Mouse (Mus musculus) forebrain, embryonic 11.5 days (tissue): ENCODE data around the gene Clec4d. TPM values are rescaled to one million over a fixed set of nuclear protein-coding genes. Genes with fewer than 3 reads are reported as not detected.

Experiments used
- ATAC-seq: fragments of 200-750 bp; cut with Nextera tagmentation; replicated peaks from 2 replicates; pipeline ENCODE4 v1.8.0; 2017; ENCODE audit warnings: moderate TSS enrichment; ENCODE audit not compliant: low FRiP score
- DNase-seq: peaks from one replicate; pipeline ENCODE4 v3.0.0-alpha.2; 2017; ENCODE audit warnings: low spot score
- H3K27ac ChIP-seq: fragments of 300-500 bp; sonication (generic); 2 replicates; pipeline ENCODE4 v1.5.1; 2014; ENCODE audit warnings: low read depth, low read length
- H3K27me3 ChIP-seq: fragments of 300-500 bp; sonication (generic); 2 replicates; pipeline ENCODE4 v1.6.1; 2014; ENCODE audit warnings: mild to moderate bottlenecking, low read length, mixed read lengths; ENCODE audit not compliant: control insufficient read depth, insufficient read depth
- H3K36me3 ChIP-seq: fragments of 300-500 bp; sonication (generic); 2 replicates; pipeline ENCODE4 v1.6.1; 2014; ENCODE audit warnings: mild to moderate bottlenecking, low read length, moderate library complexity, mixed read lengths; ENCODE audit not compliant: control insufficient read depth, insufficient read depth
- H3K4me1 ChIP-seq: fragments of 300-500 bp; sonication (generic); replicated peaks from 2 replicates; pipeline ENCODE4 v1.6.1; 2014; ENCODE audit warnings: low read length, mixed read lengths; ENCODE audit not compliant: control insufficient read depth, insufficient read depth
- H3K4me2 ChIP-seq: fragments of 300-500 bp; sonication (generic); 2 replicates; pipeline ENCODE4 v1.6.1; 2014; ENCODE audit warnings: low read depth, mild to moderate bottlenecking, low read length, moderate library complexity, mixed read lengths; ENCODE audit not compliant: severe bottlenecking
- H3K4me3 ChIP-seq: fragments of 300-500 bp; sonication (generic); 2 replicates; pipeline ENCODE4 v1.5.1; 2014; ENCODE audit warnings: low read depth, low read length
- H3K9ac ChIP-seq: fragments of 300-500 bp; sonication (generic); 2 replicates; pipeline ENCODE4 v1.6.1; 2014; ENCODE audit warnings: low read length
- H3K9me3 ChIP-seq: fragments of 300-500 bp; sonication (generic); 2 replicates; pipeline ENCODE4 v1.6.1; 2016; ENCODE audit warnings: low read length, mixed read lengths; ENCODE audit not compliant: control insufficient read depth
- WGBS: fragments of 180-500 bp; shearing (Covaris S2); extraction: QIAGEN DNeasy Blood & Tissue Kit; methylation state at CpG from one replicate; pipeline ENCODE4 v1.1.7; 2014; 5-methylcytosine and 5-hydroxymethylcytosine counted together
- polyA plus RNA-seq: library from polyadenylated mRNA; unstranded; fragments of >200 nt; fragmentation: Nextera tagmentation; extraction: Ambion mirVana; gene quantifications from 2 replicates; pipeline ENCODE4 v1.2.1, GENCODE M21; 2014

Gene Clec4d
- polyA plus RNA-seq, 1 experiment from 2014 or later: not detected

DNA sequence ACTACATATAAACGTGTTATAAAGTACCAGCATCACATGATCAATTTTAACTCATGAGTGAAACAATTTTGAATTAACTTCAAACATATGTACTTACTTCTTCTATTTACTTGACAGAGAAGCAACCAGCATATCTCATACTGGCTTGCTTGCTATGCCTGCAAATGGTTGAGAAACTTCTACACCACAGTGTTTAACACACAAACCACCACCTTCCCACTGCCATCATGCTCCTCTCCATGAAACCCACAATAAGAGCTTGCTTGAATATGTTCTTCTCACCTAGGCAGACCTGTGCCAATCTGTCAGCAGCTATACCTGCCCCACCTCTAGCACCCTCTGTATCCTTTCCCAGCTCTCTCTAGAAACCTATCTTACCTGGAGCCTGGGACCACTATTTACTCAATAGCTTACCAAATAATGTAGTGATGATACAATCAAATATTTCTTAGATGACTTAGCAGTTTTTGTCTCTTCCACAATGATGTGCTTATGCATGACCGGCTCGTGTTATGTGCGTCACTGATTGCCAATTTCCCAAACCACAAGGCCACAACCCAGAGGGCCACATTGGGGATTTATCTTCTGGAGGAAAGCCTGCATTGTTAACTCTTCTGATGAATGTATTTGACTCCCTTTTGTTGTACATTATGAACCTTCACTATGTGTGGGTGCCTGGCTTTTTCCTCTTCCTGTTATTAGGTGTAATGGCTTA, 1.9 kb upstream of the Clec4d start:
- ATAC-seq (no peak), DNase-seq (no peak)
- Histone ChIP-seq H3K9me3 (no peaks in the 10 kb centered on the region; the same call in 1 of the 2 replicates), H3K27me3 (no peaks in the 10 kb centered on the region), H3K9ac (no peak overlapping the region), H3K27ac (no peak overlapping the region), H3K4me2 (no peak overlapping the region), H3K36me3 (no peaks in the 10 kb centered on the region), H3K4me3 (no peak overlapping the region), H3K4me1 (no peaks in the 10 kb centered on the region)
- WGBS: 84% methylated on average over 4 of the region's 4 CpGs

DNA sequence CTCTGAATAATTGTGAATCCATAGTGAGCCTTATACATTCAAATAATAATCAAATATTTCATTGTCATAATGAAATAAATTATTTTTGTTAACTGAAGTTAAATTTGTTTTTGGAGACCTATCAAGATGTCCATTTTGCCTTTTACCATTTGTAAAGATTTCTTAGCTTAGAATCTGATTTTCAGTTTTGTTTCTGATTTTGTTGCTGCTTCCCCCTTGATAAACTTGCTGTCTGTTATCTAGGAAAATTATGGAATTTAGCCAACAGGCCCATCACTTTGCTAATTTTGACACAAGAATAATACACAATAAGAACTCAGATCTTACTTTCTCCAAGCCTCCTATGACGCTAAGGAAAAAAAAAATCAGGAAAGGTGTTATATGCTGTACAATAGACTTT, 1.0 kb upstream of the Clec4d start:
- no peak overlapping the region for H3K9ac ChIP-seq
- H3K27me3 ChIP-seq: no peaks in the 10 kb centered on the region
- WGBS: 85% methylated on average over 1 of the region's 1 CpGs
- no peak overlapping the region for H3K27ac ChIP-seq
- no peaks in the 10 kb centered on the region for H3K36me3 ChIP-seq
- ATAC-seq (no peak), DNase-seq (no peak)
- no peak overlapping the region for H3K4me2 ChIP-seq
- no peaks in the 10 kb centered on the region for H3K4me1 ChIP-seq
- no peak overlapping the region for H3K4me3 ChIP-seq
- no peaks in the 10 kb centered on the region; the same call in 1 of the 2 replicates for H3K9me3 ChIP-seq

DNA sequence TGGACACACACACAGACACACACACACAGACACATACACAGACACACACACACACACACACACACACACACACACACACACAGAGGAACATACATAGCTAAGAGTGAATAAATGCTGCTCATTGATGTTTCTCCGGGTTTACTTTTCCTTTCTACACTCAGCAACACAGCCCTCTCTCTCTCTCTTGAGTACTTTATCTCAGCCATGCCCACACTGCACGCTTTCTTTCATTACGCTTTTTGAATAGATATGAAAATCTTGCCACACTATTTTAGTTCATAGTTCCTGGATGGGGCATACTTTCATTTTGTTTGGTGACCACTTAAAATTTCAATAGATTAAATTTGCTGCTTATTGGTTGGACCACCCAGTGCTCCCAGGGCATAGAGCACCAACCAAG, 2.3 kb downstream of the Clec4d start:
- H3K4me2 ChIP-seq: no peak overlapping the region
- H3K9me3 ChIP-seq: no peaks in the 10 kb centered on the region
- no peaks in the 10 kb centered on the region for H3K36me3 ChIP-seq
- WGBS: 92% methylated on average over 3 of the region's 3 CpGs
- no peak overlapping the region for H3K4me3 ChIP-seq
- ATAC-seq (no peak), DNase-seq (no peak)
- H3K9ac ChIP-seq: no peak overlapping the region
- H3K4me1 ChIP-seq: no peaks in the 10 kb centered on the region
- H3K27me3 ChIP-seq: no peaks in the 10 kb centered on the region
- H3K27ac ChIP-seq: no peak overlapping the region

DNA sequence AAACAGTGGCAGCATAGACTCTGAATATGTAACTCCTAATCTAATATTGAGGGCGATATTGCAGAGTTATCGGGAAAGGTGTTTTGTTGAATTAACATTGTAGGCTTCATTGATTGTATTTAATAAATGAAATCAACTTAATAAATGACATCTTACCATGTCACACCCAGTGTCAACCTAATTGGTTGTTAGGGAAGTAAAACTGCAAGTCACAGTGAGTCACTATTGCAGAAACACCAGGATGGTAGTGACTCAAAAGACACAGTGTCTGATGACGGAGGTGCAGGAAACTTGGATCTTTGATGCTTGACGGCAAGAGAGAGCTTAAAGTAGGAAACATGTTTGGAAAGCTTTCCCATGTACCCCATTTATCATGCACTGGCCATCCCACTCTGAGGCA, 3.9 kb downstream of the Clec4d start:
- DNase-seq (no peak), ATAC-seq (no peak)
- Histone ChIP-seq H3K27me3 (no peaks in the 10 kb centered on the region), H3K4me3 (no peak overlapping the region), H3K9ac (no peak overlapping the region), H3K9me3 (no peaks in the 10 kb centered on the region), H3K27ac (no peak overlapping the region), H3K4me1 (no peaks in the 10 kb centered on the region), H3K4me2 (no peak overlapping the region), H3K36me3 (no peaks in the 10 kb centered on the region)
- WGBS: 96% methylated on average over 4 of the region's 4 CpGs

DNA sequence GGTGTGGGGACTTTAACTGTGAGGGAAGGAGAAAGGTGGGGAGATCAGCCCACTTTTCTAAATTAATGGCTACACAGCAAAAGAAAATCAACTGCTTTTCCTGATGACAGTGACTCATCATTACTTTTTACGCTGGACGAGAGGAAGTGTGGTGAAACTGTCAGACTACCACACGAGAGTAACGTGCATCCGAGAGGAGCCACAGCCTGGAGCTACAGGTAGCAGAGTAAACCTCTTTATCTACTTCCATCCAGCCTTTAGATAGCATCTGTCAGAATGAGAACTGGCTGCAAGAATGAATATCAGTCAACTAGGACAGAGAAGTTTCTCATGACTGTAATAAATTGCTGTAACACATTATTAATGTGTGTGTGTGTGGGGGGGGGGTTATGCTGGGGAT, 5.0 kb downstream of the Clec4d start:
- no peaks in the 10 kb centered on the region for H3K4me1 ChIP-seq
- no peak overlapping the region for H3K4me3 ChIP-seq
- 90% methylated on average over 5 of the region's 5 CpGs for WGBS
- no peaks in the 10 kb centered on the region for H3K36me3 ChIP-seq
- ATAC-seq (no peak), DNase-seq (no peak)
- no peaks in the 10 kb centered on the region for H3K27me3 ChIP-seq
- no peak overlapping the region for H3K4me2 ChIP-seq
- H3K27ac ChIP-seq: no peak overlapping the region
- no peaks in the 10 kb centered on the region for H3K9me3 ChIP-seq
- H3K9ac ChIP-seq: no peak overlapping the region

DNA sequence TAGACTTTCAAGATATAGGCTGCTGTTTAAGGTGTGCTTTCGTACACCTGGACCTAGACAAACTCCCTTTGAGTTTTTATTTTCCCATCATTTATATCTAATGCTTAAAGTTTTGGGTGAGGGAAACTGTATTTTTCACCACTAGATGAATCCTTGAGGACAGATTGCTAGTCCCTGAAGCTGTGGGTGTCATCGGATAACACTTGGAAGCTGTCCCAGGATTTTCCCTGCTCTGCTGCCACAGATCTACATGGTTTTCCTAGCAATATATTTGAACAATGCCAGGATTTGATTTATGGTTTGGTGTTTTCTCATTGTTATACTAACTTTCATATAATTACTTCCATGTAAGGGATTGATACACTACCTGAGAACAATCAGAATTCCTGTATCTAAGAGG, 17.5 kb downstream of the Clec4d start:
- no peak for DNase-seq
- no peaks in the 10 kb centered on the region for H3K27me3 ChIP-seq
- no peaks in the 10 kb centered on the region for H3K4me1 ChIP-seq
- no peak overlapping the region for H3K4me2 ChIP-seq
- H3K4me3 ChIP-seq: no peak overlapping the region
- 90% methylated on average over 2 of the region's 2 CpGs for WGBS
- no peaks in the 10 kb centered on the region for H3K36me3 ChIP-seq
- no peak for ATAC-seq
- H3K9ac ChIP-seq: no peak overlapping the region
- no peaks in the 10 kb centered on the region for H3K9me3 ChIP-seq
- no peak overlapping the region for H3K27ac ChIP-seq

DNA sequence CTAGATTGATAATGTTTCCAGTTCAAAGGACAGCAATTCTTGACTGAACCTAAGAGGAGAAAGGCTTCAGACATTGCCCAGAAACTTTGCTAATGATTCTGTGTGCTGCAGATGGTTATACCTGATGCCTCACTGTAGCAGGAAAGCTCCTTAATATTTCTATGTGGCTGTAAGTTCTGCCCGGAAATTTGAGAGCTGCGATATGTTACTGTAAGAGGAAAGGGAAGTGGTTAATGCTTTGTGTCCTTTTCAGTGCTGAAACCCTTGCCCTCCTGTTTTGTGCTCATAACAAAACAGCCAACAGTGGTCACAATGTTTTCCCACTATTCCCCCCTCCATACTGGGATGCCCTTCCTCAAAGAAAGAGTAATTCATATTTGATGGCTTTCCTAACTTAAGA, 24.4 kb downstream of the Clec4d start:
- Histone ChIP-seq H3K9ac (no peak overlapping the region), H3K27me3 (no peaks in the 10 kb centered on the region), H3K9me3 (no peaks in the 10 kb centered on the region), H3K4me3 (no peak overlapping the region), H3K36me3 (no peaks in the 10 kb centered on the region), H3K4me1 (no peaks in the 10 kb centered on the region), H3K27ac (no peak overlapping the region), H3K4me2 (no peak overlapping the region)
- DNase-seq (no peak), ATAC-seq (no peak)
- 91% methylated on average over 2 of the region's 2 CpGs for WGBS

DNA sequence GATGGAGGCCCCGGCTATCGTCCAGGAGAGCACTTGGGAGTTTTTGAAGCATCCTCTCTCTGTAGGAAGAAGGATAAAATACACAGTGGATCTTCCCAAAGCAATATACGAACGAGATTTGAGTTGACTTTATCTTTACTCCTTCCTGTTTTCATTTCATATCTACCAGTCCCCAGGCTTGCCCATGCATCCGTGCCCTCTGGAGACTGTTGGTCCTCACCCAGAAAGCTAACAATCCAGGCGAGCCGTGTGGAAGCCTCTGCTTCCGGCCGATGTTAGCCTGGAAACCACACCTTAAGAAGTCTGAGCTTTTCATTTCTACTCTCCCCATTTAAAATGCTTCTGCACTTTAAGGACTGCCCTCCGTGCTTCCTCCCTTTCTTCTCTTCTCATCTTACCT, 27.0 kb downstream of the Clec4d start:
- no peaks in the 10 kb centered on the region for H3K36me3 ChIP-seq
- H3K4me3 ChIP-seq: no peak overlapping the region
- no peak for DNase-seq
- H3K27me3 ChIP-seq: no peaks in the 10 kb centered on the region
- ATAC-seq: no peak
- H3K9ac ChIP-seq: no peak overlapping the region
- 87% methylated on average over 10 of the region's 10 CpGs for WGBS
- H3K4me2 ChIP-seq: no peak overlapping the region
- no peaks in the 10 kb centered on the region for H3K4me1 ChIP-seq
- no peaks in the 10 kb centered on the region for H3K9me3 ChIP-seq
- no peak overlapping the region for H3K27ac ChIP-seq

DNA sequence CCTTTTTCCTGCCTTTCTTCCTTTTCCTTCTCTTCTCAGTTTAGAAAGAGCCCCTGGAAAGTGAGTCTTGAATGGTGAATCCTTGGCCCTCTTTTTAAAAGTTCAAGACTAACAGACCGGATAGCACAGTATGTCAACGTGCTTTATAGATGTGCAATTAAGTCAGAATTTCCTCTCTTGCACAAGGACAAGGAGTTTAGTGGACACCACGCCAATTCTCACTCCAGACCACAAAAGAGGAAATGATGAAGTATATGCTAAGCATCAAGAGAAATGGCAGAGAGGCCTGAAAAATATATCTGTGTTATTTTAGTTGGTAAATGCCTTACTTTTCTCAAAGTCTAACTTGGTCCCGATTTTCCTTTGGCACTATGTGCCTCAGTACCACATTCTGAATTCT, 27.8 kb downstream of the Clec4d start, which contains the start of gene Clec4e:
Clec4e (minus strand) TSS at position 118 of the 400 bp plus-strand sequence.
- WGBS: 89% methylated on average over 4 of the region's 4 CpGs
- Histone ChIP-seq H3K4me3 (no peak within 1 kb of the TSS), H3K9me3 (no peaks in the 10 kb centered on the region), H3K4me2 (no peak within 1 kb of the TSS), H3K4me1 (no peaks in the 10 kb centered on the region), H3K27me3 (no peaks in the 10 kb centered on the region), H3K36me3 (no peaks in the 10 kb centered on the region), H3K9ac (no peak within 1 kb of the TSS), H3K27ac (no peak within 1 kb of the TSS)
- no peak for DNase-seq
- no peak for ATAC-seq
